Mouse (Mus musculus) stomach, postnatal 0 days (tissue): ENCODE data around the gene Kantr.

Experiments
- CTCF ChIP-seq: IDR thresholded peaks from 2 replicates; pipeline ENCODE4 v1.5.1; 2016; ENCODE audit warnings: antibody characterized with exemption, low read depth, mild to moderate bottlenecking, moderate library complexity
- EP300 ChIP-seq: optimal IDR thresholded peaks from 2 replicates; pipeline ENCODE3; 2016; ENCODE audit warnings: antibody characterized with exemption

GRCm38 (mm10) chrX:152368054-152368396 is 40.7 kb upstream of the Kantr start:
- TF ChIP-seq CTCF, result no peak
- no peak for TF ChIP-seq EP300
